Mouse (Mus musculus): Measurements from ENCODE around the gene Tmem69. TPM values are rescaled to one million over a fixed set of nuclear protein-coding genes. Genes with fewer than 3 reads are reported as not detected.
A peak's percentile ranks its signal among the peaks of the same experiment; 100 is the strongest.

The Tmem69 gene
- polyA plus RNA-seq, 1 experiment from 2014 or later, result 38.1 TPM

DNA sequence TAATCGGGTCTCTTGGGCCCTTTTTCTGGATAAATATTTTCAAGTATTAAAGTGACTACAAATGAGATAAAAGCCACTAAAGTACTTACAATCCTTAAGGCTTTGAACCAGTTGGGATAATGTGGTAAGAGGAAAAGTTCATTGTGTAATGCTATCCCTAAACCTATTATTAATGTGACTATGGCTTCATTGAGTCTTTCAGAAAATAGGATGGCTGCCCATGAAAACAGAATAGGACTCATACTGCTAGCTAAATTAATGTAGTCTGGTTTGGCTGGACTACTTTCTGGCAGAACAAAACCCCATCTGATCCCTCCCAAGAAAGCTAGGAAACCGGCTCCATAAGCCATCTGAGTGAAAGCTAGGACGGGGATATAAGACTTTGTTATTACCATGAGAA lies 2.7 kb downstream of the Tmem69 start:
- H3K4me3 ChIP-seq (ENCODE audit: low read depth, low read length), result no peak overlapping the region
- H3K9me3 ChIP-seq (ENCODE audit: control insufficient read depth, low read length), result no peaks in the 10 kb centered on the region
- no peaks in the 10 kb centered on the region for H3K27me3 ChIP-seq (ENCODE audit: control insufficient read depth, insufficient read depth, low read length)
- 96% methylated on average over 3 of the region's 3 CpGs for WGBS
- H3K36me3 ChIP-seq (ENCODE audit: control insufficient read depth, insufficient read depth, low read length), result 0 out of 2 replicates have a peak, but pooled peaks cover 2% of the 10 kb centered on the region
- no peak overlapping the region for H3K27ac ChIP-seq (ENCODE audit: low read depth, low read length)
- H3K9ac ChIP-seq (ENCODE audit: low read depth, low read length), result no peak overlapping the region
- DNase-seq (ENCODE audit: low spot score) (no peak), ATAC-seq (ENCODE audit: low FRiP score) (no peak)
- no peak overlapping the region for H3K4me2 ChIP-seq (replicated peaks; ENCODE audit: low read depth, low read length)
- no peaks in the 10 kb centered on the region for H3K4me1 ChIP-seq (replicated peaks; ENCODE audit: control insufficient read depth, insufficient read depth, low read length)

DNA sequence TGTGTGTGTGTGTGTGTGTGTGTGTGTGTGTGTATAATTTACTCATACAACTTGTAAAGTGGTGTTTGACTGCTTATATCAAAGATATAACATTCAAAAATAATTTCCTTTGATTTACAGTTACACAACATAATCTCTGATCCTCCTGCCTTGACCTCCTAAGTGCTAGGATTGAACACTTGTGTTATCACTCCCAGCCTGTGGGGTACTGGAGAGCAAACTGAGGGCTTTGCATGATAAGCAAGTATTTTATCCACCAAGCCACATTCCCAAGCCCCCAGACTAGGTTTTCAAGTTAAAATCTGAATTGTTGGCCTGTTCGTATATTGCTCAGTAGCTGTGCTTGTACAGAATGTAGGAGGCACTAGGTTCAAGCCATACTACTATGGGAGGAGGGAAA lies 5.3 kb downstream of the Tmem69 start:
- Histone ChIP-seq H3K27ac (ENCODE audit: low read depth, low read length) (no peak overlapping the region), H3K4me2 (replicated peaks; ENCODE audit: low read depth, low read length) (no peak overlapping the region), H3K4me3 (ENCODE audit: low read depth, low read length) (no peak overlapping the region), H3K9me3 (ENCODE audit: control insufficient read depth, low read length) (no peaks in the 10 kb centered on the region), H3K27me3 (ENCODE audit: control insufficient read depth, insufficient read depth, low read length) (no peaks in the 10 kb centered on the region), H3K9ac (ENCODE audit: low read depth, low read length) (no peak overlapping the region), H3K36me3 (ENCODE audit: control insufficient read depth, insufficient read depth, low read length) (0 out of 2 replicates have a peak, but pooled peaks cover 2% of the 10 kb centered on the region), H3K4me1 (replicated peaks; ENCODE audit: control insufficient read depth, insufficient read depth, low read length) (no peaks in the 10 kb centered on the region)
- no peak for ATAC-seq (ENCODE audit: low FRiP score)
- WGBS, result 88% methylated on average over 1 of the region's 1 CpGs
- no peak for DNase-seq (ENCODE audit: low spot score)

DNA sequence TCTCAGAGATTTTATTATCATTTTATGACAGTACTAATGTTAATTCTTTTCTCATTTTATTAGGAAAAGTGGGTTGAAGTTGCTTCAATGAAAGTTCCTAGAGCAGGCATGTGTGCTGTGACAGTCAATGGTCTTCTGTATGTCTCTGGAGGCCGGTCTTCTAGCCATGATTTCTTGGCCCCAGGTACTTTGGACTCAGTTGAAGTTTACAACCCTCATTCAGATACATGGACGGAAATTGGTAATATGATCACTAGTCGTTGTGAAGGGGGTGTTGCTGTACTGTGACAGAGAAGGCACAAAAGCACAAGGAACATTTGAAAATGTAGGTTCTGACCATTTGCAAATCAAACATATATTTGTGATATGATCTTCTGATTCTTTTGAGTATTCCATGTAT lies 18.0 kb downstream of the Tmem69 start:
- H3K9ac ChIP-seq (ENCODE audit: low read depth, low read length), result no peak overlapping the region
- no peaks in the 10 kb centered on the region for H3K27me3 ChIP-seq (ENCODE audit: control insufficient read depth, insufficient read depth, low read length)
- no peak overlapping the region for H3K27ac ChIP-seq (ENCODE audit: low read depth, low read length)
- no peaks in the 10 kb centered on the region for H3K4me1 ChIP-seq (replicated peaks; ENCODE audit: control insufficient read depth, insufficient read depth, low read length)
- H3K36me3 ChIP-seq (ENCODE audit: control insufficient read depth, insufficient read depth, low read length), result 0 out of 2 replicates have a peak, but pooled peaks cover 2% of the 10 kb centered on the region
- 92% methylated on average over 3 of the region's 3 CpGs for WGBS
- DNase-seq (ENCODE audit: low spot score) (no peak), ATAC-seq (ENCODE audit: low FRiP score) (no peak)
- H3K4me2 ChIP-seq (replicated peaks; ENCODE audit: low read depth, low read length), result no peak overlapping the region
- H3K4me3 ChIP-seq (ENCODE audit: low read depth, low read length), result no peak overlapping the region
- no peaks in the 10 kb centered on the region for H3K9me3 ChIP-seq (ENCODE audit: control insufficient read depth, low read length)

DNA sequence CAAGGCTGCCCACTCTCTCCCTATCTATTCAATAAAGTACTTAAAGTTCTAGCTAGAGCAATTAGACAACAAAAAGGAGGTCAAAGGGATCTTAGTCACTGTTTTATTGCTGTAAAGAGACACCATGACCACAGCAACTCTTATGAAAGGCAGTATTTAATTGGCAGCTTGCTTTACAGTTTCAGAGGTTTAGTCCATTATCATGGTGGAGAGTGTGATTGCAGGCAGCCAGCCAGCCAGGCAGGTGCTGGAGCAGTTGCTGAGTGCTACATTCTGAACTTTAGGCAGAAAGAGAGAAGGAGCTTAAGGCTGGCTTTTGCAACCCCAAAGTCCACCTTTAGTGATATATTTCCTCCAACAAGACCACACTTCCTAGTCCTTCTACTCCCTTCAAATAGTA lies 19.4 kb downstream of the Tmem69 start:
- H3K9me3 ChIP-seq (ENCODE audit: control insufficient read depth, low read length), result no peaks in the 10 kb centered on the region
- 0 out of 2 replicates have a peak, but pooled peaks cover 2% of the 10 kb centered on the region for H3K36me3 ChIP-seq (ENCODE audit: control insufficient read depth, insufficient read depth, low read length)
- H3K4me1 ChIP-seq (replicated peaks; ENCODE audit: control insufficient read depth, insufficient read depth, low read length), result no peaks in the 10 kb centered on the region
- H3K4me2 ChIP-seq (replicated peaks; ENCODE audit: low read depth, low read length), result no peak overlapping the region
- H3K27ac ChIP-seq (ENCODE audit: low read depth, low read length), result no peak overlapping the region
- no peak for DNase-seq (ENCODE audit: low spot score)
- H3K9ac ChIP-seq (ENCODE audit: low read depth, low read length), result no peak overlapping the region
- no peak for ATAC-seq (ENCODE audit: low FRiP score)
- no peak overlapping the region for H3K4me3 ChIP-seq (ENCODE audit: low read depth, low read length)
- no peaks in the 10 kb centered on the region for H3K27me3 ChIP-seq (ENCODE audit: control insufficient read depth, insufficient read depth, low read length)

DNA sequence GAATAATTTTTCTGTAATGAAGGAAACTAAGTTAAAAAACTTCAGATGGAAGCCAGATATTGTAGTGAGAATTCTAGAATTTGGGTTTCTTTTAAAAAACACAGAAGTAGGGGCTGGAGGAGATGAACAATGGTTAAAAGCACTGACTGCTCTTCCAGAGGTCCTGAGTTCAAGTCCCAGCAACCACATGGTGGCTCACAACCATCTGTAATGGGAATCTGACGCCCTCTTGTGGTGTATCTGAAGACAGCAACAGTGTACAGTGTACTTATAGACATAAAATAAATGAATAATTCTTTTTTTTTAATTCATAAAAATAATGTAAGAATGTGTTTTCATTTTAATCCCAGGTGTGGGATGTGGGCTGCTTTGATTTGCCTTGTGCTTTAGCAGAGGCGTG lies 24.6 kb downstream of the Tmem69 start:
- Histone ChIP-seq H3K4me3 (ENCODE audit: low read depth, low read length) (no peak overlapping the region), H3K36me3 (ENCODE audit: control insufficient read depth, insufficient read depth, low read length) (no peaks in the 10 kb centered on the region), H3K9me3 (ENCODE audit: control insufficient read depth, low read length) (no peaks in the 10 kb centered on the region), H3K27ac (ENCODE audit: low read depth, low read length) (no peak overlapping the region), H3K27me3 (ENCODE audit: control insufficient read depth, insufficient read depth, low read length) (no peaks in the 10 kb centered on the region), H3K9ac (ENCODE audit: low read depth, low read length) (no peak overlapping the region), H3K4me1 (replicated peaks; ENCODE audit: control insufficient read depth, insufficient read depth, low read length) (no peaks in the 10 kb centered on the region), H3K4me2 (replicated peaks; ENCODE audit: low read depth, low read length) (no peak overlapping the region)
- DNase-seq (ENCODE audit: low spot score) (no peak), ATAC-seq (ENCODE audit: low FRiP score) (no peak)
- 57% methylated on average over 2 of the region's 2 CpGs for WGBS

DNA sequence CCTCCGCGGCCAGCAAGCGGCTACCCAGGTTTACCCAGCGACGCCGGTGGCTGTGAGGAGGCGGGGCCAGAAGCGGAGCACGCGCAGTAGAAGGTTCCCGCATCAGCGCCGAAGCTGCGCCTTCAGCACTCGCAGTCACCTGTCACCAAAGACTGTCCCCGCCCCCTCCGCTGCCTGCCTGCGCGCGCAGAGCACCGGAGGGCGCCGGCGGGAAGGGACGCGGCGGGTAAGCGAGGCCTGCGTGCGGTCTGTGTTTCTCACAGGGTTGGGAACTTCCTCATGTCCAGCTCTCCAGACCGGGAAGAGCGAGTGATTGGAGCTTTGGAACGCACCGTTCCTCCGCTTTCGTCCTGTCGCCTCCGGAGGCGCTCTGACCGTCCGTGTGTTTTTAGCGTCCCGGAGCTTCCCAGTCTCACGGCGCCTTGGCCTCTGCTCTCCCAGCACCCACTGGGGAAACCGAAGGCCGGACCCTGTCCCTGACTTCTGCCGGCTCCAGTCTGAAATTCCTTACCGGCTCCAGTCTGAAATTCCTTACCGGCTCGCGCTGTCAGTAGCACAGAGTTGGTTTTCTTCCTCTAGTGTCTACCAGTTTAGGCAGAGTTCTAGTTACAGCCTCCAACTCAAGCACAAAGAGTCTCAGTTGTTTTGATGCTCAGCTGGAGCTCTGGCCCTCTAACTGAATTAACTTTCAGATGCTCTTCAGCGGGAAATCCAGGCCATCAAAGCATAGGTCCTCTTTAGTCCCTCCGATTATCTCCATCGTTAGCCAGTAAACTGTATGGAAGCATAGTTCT lies 48.1 kb downstream of the Tmem69 start, which contains the start of gene Ipp:
Ipp (plus strand) TSS at position 125 of the 794 bp plus-strand sequence.
- Histone ChIP-seq H3K9ac (ENCODE audit: low read depth, low read length) (peak within 1 kb of the TSS; percentile 84), H3K4me3 (ENCODE audit: low read depth, low read length) (peak within 1 kb of the TSS; percentile 60), H3K27me3 (ENCODE audit: control insufficient read depth, insufficient read depth, low read length) (no peaks in the 10 kb centered on the region), H3K36me3 (ENCODE audit: control insufficient read depth, insufficient read depth, low read length) (no peaks in the 10 kb centered on the region), H3K4me1 (replicated peaks; ENCODE audit: control insufficient read depth, insufficient read depth, low read length) (peaks cover 3% of the 10 kb centered on the region), H3K9me3 (ENCODE audit: control insufficient read depth, low read length) (no peaks in the 10 kb centered on the region), H3K4me2 (replicated peaks; ENCODE audit: low read depth, low read length) (peak within 1 kb of the TSS; percentile 71), H3K27ac (ENCODE audit: low read depth, low read length) (peak within 1 kb of the TSS; percentile 89)
- peak; percentile 97 for ATAC-seq (ENCODE audit: low FRiP score)
- DNase-seq (ENCODE audit: low spot score), result peak; percentile 96
- WGBS, result under 1% methylated on average over 55 of the region's 55 CpGs

DNA sequence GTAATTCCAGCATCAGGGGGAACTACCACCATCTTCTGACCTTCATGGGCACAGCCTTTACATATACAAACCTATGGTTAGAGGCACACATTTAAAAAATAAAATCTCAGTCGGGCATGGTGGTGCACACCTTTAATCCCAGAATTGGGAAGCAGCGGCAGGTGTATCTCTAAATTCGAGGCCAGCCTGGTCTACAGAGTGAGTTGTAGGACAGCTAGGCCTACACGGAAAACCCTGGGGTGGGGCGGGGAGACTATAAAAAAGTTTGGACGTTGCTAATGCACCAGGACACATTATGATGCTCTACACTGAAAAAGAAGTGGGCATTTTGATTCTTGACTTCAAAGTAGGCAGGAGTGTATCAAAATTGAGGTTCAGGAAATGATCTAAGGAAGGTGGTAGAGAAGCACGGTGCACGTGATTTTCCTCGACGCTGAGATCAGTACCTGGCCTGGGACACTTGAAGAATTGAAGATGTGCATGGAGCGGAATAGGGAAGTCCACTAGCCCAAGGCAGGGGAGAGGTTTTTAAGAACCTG lies 48.8 kb downstream of the Tmem69 start:
- ATAC-seq (ENCODE audit: low FRiP score), result peak; percentile 50
- no peaks in the 10 kb centered on the region for H3K9me3 ChIP-seq (ENCODE audit: control insufficient read depth, low read length)
- H3K27ac ChIP-seq (ENCODE audit: low read depth, low read length), result 0 out of 2 replicates have a peak overlapping the region, but pooled peaks have one; percentile 45
- no peak for DNase-seq (ENCODE audit: low spot score)
- 29% methylated on average over 11 of the region's 11 CpGs for WGBS
- H3K27me3 ChIP-seq (ENCODE audit: control insufficient read depth, insufficient read depth, low read length), result no peaks in the 10 kb centered on the region
- no peaks in the 10 kb centered on the region for H3K36me3 ChIP-seq (ENCODE audit: control insufficient read depth, insufficient read depth, low read length)
- peak overlapping the region; percentile 60 for H3K4me3 ChIP-seq (ENCODE audit: low read depth, low read length)
- peaks cover 3% of the 10 kb centered on the region for H3K4me1 ChIP-seq (replicated peaks; ENCODE audit: control insufficient read depth, insufficient read depth, low read length)
- H3K9ac ChIP-seq (ENCODE audit: low read depth, low read length), result peak overlapping the region; percentile 84
- H3K4me2 ChIP-seq (replicated peaks; ENCODE audit: low read depth, low read length), result peak overlapping the region; percentile 71
